Mouse (Mus musculus) CH12.LX (cell line): Measurements from ENCODE around the gene Dars. TPM values are rescaled to one million over a fixed set of nuclear protein-coding genes. Genes with fewer than 3 reads are reported as not detected.

Experiments used
- DNase-seq: peaks from one replicate; pipeline ENCODE4 v3.0.0-alpha.2; 2013; ENCODE audit errors: extremely low read depth
- H3K27ac ChIP-seq: 2 replicates; pipeline ENCODE4 v1.5.1; 2012; ENCODE audit warnings: low read depth, mild to moderate bottlenecking, control low read depth, moderate library complexity; ENCODE audit not compliant: insufficient read depth
- H3K27me3 ChIP-seq: replicated peaks from 2 replicates; pipeline ENCODE3; 2012; ENCODE audit warnings: inconsistent platforms
- H3K36me3 ChIP-seq, 2 experiments: replicated peaks in 1 of 2; 2 replicates each; pipeline versions ENCODE3 to v1.6.1; 2012; ENCODE audit warnings: inconsistent platforms in 1 of 2, low read length in 1 of 2, mild to moderate bottlenecking in 1 of 2, mixed read lengths in 1 of 2, moderate library complexity in 1 of 2; ENCODE audit not compliant: control insufficient read depth in 1 of 2, insufficient read depth in 1 of 2
- H3K4me1 ChIP-seq, 2 experiments: 2 replicates each; pipeline ENCODE4 v1.6.1; 2012; ENCODE audit warnings: inconsistent platforms in 1 of 2, moderate library complexity in 1 of 2; ENCODE audit not compliant: insufficient read depth in 2 of 2, control insufficient read depth in 1 of 2
- H3K4me2 ChIP-seq: 2 replicates; pipeline ENCODE4 v1.6.1; 2012; ENCODE audit warnings: low read depth, mild to moderate bottlenecking, control low read depth; ENCODE audit not compliant: poor library complexity, insufficient read depth, severe bottlenecking
- H3K4me3 ChIP-seq, 3 experiments: fragments of 150-350 bp in 1 of 3; sonication (generic) in 1 of 3; replicated peaks in 1 of 3; 2 replicates each; pipeline versions ENCODE3 to v1.5.1; 2011 to 2012; ENCODE audit warnings: low read depth in 2 of 3, low read length in 2 of 3, mild to moderate bottlenecking in 2 of 3, moderate library complexity in 2 of 3, control low read depth in 1 of 3, improper control_type of control experiment in 1 of 3, inconsistent platforms in 1 of 3, mixed read lengths in 1 of 3; ENCODE audit not compliant: poor library complexity in 1 of 3
- H3K79me2 ChIP-seq: replicated peaks from 2 replicates; pipeline ENCODE4 v1.6.1; 2012; ENCODE audit warnings: mild to moderate bottlenecking, moderate library complexity; ENCODE audit not compliant: control insufficient read depth, poor library complexity, insufficient read depth, severe bottlenecking; ENCODE audit errors: extremely low read depth
- H3K9ac ChIP-seq: 2 replicates; pipeline ENCODE4 v1.6.1; 2012; ENCODE audit warnings: low read depth, mild to moderate bottlenecking, control low read depth, moderate library complexity; ENCODE audit not compliant: insufficient read depth
- H3K9me3 ChIP-seq: replicated peaks from 2 replicates; pipeline ENCODE3; 2012; ENCODE audit warnings: low read length, inconsistent platforms, mixed read lengths
- CHD1 ChIP-seq: IDR thresholded peaks from 2 replicates; pipeline ENCODE4 v1.6.1; 2012; ENCODE audit warnings: low read depth, low read length, improper control_type of control experiment, inconsistent platforms
- CHD2 ChIP-seq: IDR thresholded peaks from 2 replicates; pipeline ENCODE4 v1.6.1; 2011; ENCODE audit warnings: low read length, improper control_type of control experiment
- ELF1 ChIP-seq: IDR thresholded peaks from 2 replicates; pipeline ENCODE4 v1.6.1; 2014; ENCODE audit warnings: low read depth, mild to moderate bottlenecking, inconsistent platforms, low read length, improper control_type of control experiment
- HCFC1 ChIP-seq: IDR thresholded peaks from 2 replicates; pipeline ENCODE4 v1.6.1; 2012; ENCODE audit warnings: low read depth, mild to moderate bottlenecking, inconsistent platforms, low read length, improper control_type of control experiment
- JUN ChIP-seq: IDR thresholded peaks from 2 replicates; pipeline ENCODE4 v1.6.1; 2011; ENCODE audit warnings: low read depth, mild to moderate bottlenecking, low read length, improper control_type of control experiment, moderate library complexity; ENCODE audit not compliant: insufficient read depth
- JUND ChIP-seq: conservative IDR thresholded peaks from 2 replicates; pipeline ENCODE4 v1.6.1; 2011; ENCODE audit warnings: low read depth, low read length, improper control_type of control experiment
- MAFK ChIP-seq: IDR thresholded peaks from 2 replicates; pipeline ENCODE4 v1.6.1; 2011; ENCODE audit warnings: low read length, improper control_type of control experiment; ENCODE audit not compliant: insufficient replicate concordance
- MXI1 ChIP-seq: IDR thresholded peaks from 2 replicates; pipeline ENCODE4 v1.6.1; 2011; ENCODE audit warnings: mild to moderate bottlenecking, low read depth, low read length, improper control_type of control experiment
- NELFE ChIP-seq: IDR thresholded peaks from 2 replicates; pipeline ENCODE4 v1.6.1; 2011; ENCODE audit warnings: low read depth, low read length, improper control_type of control experiment
- PAX5 ChIP-seq: IDR thresholded peaks from 2 replicates; pipeline ENCODE4 v1.6.1; 2012; ENCODE audit warnings: low read length, inconsistent platforms, mixed read lengths
- RAD21 ChIP-seq: IDR thresholded peaks from 2 replicates; pipeline ENCODE4 v1.6.1; 2011; ENCODE audit warnings: low read depth, mild to moderate bottlenecking, low read length, improper control_type of control experiment, moderate library complexity
- SIN3A ChIP-seq: IDR thresholded peaks from 2 replicates; pipeline ENCODE4 v1.6.1; 2012; ENCODE audit warnings: low read length, improper control_type of control experiment, inconsistent platforms
- UBTF ChIP-seq: IDR thresholded peaks from 2 replicates; pipeline ENCODE4 v1.6.1; 2012; ENCODE audit warnings: low read depth, mild to moderate bottlenecking, inconsistent platforms, low read length, improper control_type of control experiment, moderate library complexity
- USF2 ChIP-seq: conservative IDR thresholded peaks from 2 replicates; pipeline ENCODE4 v1.6.1; 2011; ENCODE audit warnings: low read depth, low read length, improper control_type of control experiment
- ZKSCAN1 ChIP-seq: IDR thresholded peaks from 2 replicates; pipeline ENCODE4 v1.6.1; 2012; ENCODE audit warnings: low read depth, inconsistent platforms, low read length, improper control_type of control experiment, borderline replicate concordance
- dilution Hi-C: fragments of 300-500 bp; cut with MboI; formaldehyde crosslinking; loops from 2 replicates; pipeline ENCODE4 v1.14.3; 2020; ENCODE audit warnings: low sequenced_read_pairs; ENCODE audit not compliant: extremely low pct_unique_long_range_greater_than_20kb, extremely low pct_ligation_motif_present
- in situ Hi-C: fragments of 300-500 bp; cut with MboI; formaldehyde crosslinking; loops from 3 replicates; pipeline ENCODE4 v1.14.3; 2019; ENCODE audit warnings: low sequenced_read_pairs, low pct_ligation_motif_present, low pct_unique_long_range_greater_than_20kb, mixed read lengths
- polyA plus RNA-seq: library from polyadenylated mRNA; unstranded; fragments of >175 nt; gene quantifications from 2 replicates; pipeline ENCODE4 v1.2.1, GENCODE M21; 2012; ENCODE audit warnings: low read depth; ENCODE audit not compliant: insufficient read length
- total RNA-seq, 2 experiments: library from RNA; depleted of rRNA; stranded (reverse); fragments of 300-350 nt in 1 of 2; fragments of >200 nt in 1 of 2; gene quantifications; 2 replicates each; pipeline ENCODE4 v1.2.3; 2012 to 2014

The Dars gene
- total and polyA plus RNA-seq, 3 experiments: 177 to 339 (median 190) TPM

- in situ Hi-C loops (no loop called here), dilution Hi-C loops (no loop called here)
- Histone ChIP-seq H3K79me2 (peaks cover 18% of the 10 kb centered on the region), H3K9ac (no peak overlapping the region), H3K4me3 (no peak overlapping the region), H3K9me3 (peaks cover 2% of the 10 kb centered on the region), H3K4me1 (no peaks in the 10 kb centered on the region), H3K27me3 (no peaks in the 10 kb centered on the region), H3K4me2 (no peak overlapping the region), H3K27ac (no peak overlapping the region), H3K36me3 (peaks cover 40 to 86% of the 10 kb centered on the region in 2 experiments)
- DNase-seq: no peak
- TF ChIP-seq RAD21 (no peak), NELFE (no peak), UBTF (no peak), PAX5 (no peak), JUND (no peak), JUN (no peak), ZKSCAN1 (no peak), MAFK (no peak)
- TF ChIP-seq, all 38 proteins: peak for 0
Measured at GRCm38 (mm10) chr1:128400926-128401325, 16.2 kb downstream of the Dars start.

GRCm38 (mm10) chr1:128399941-128400915 is 16.9 kb downstream of the Dars start:
- TF ChIP-seq MXI1: no peak
- no peak for TF ChIP-seq CHD1
- no peak for TF ChIP-seq UBTF
- no peak for TF ChIP-seq CHD2
- TF ChIP-seq USF2: no peak
- no peak for TF ChIP-seq PAX5
- no peak for TF ChIP-seq ELF1
- no peak for TF ChIP-seq HCFC1
- no peak for TF ChIP-seq SIN3A
- Histone ChIP-seq H3K4me1 (no peaks in the 10 kb centered on the region), H3K27ac (no peak overlapping the region), H3K9me3 (peaks cover 2% of the 10 kb centered on the region), H3K4me3 (no peak overlapping the region), H3K4me2 (no peak overlapping the region), H3K79me2 (peaks cover 18% of the 10 kb centered on the region), H3K27me3 (no peaks in the 10 kb centered on the region), H3K9ac (no peak overlapping the region), H3K36me3 (peaks cover 43 to 87% of the 10 kb centered on the region in 2 experiments)
- dilution Hi-C loops (no loop called here), in situ Hi-C loops (no loop called here)
- DNase-seq: no peak
